8 mouse cellular contexts compared by ENCODE assay signal in the genomic region with DNA sequence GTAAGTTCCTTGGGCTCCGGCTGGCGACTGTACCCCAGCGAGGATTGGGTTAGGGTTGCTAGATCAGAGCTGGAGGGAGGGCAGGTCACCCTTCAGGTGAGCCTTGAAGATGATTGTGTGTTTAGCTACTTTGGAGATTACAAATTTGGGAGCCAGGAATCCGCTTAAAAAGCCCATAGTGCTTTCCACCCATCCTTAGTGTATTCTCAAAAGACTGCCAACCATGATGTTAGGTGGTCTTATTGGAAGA. TPM values are rescaled to one million over a fixed set of nuclear protein-coding genes. Genes with fewer than 3 reads are reported as not detected.
DNase-seq lines count a peak whose midpoint lies in the region; ATAC-seq and TF ChIP-seq lines count a peak whose summit lies in the region.

No protein-coding gene starts in this region.

- TF ChIP-seq CTCF in kidney, postnatal 0 days (IDR thresholded peaks at IDR 0.05; ENCODE audit: low read depth), result no peak
- TF ChIP-seq CTCF in hindbrain, postnatal 0 days (IDR thresholded peaks at IDR 0.05; ENCODE audit: low read depth), result no peak

- H3K36me3 ChIP-seq in kidney, postnatal 0 days (ENCODE audit: insufficient read depth, low read length), result peaks cover 17% of the 10 kb centered on the region
- H3K36me3 ChIP-seq in embryonic facial prominence, embryonic 11.5 days (replicated peaks; ENCODE audit: control insufficient read depth, insufficient read depth, low read depth, low read length), result peaks cover 10% of the 10 kb centered on the region
- peaks cover 13% of the 10 kb centered on the region for H3K36me3 ChIP-seq in hindbrain, postnatal 0 days (ENCODE audit: insufficient read depth, low read length)
- H3K36me3 ChIP-seq in myocyte (ENCODE audit: control insufficient read depth, insufficient read depth), result peaks cover 5% of the 10 kb centered on the region

- ATAC-seq in kidney, postnatal 0 days (replicated peaks; ENCODE audit: low FRiP score, low read depth), result no peak
- no peak for ATAC-seq in embryonic facial prominence, embryonic 11.5 days (replicated peaks; ENCODE audit: insufficient number of reproducible peaks, low FRiP score, low TSS enrichment, low read depth)
- no peak for ATAC-seq in hindbrain, postnatal 0 days
- ATAC-seq in CD4-positive, CD25-positive, alpha-beta regulatory T cell, adult 4 months, result no peak

- H3K4me2 ChIP-seq in kidney, postnatal 0 days (ENCODE audit: low read length), result peak overlapping the region; percentile 87
- H3K4me2 ChIP-seq in embryonic facial prominence, embryonic 11.5 days (ENCODE audit: low read depth, low read length), result peak overlapping the region; percentile 57
- peak overlapping the region; percentile 92 for H3K4me2 ChIP-seq in hindbrain, postnatal 0 days (ENCODE audit: low read depth, low read length)
- peak overlapping the region; percentile 72 for H3K4me2 ChIP-seq in myocyte (ENCODE audit: low read depth)

- H3K27ac ChIP-seq in kidney, postnatal 0 days, result peak overlapping the region; percentile 97
- H3K27ac ChIP-seq in embryonic facial prominence, embryonic 11.5 days (replicated peaks; ENCODE audit: low read depth, low read length), result peak overlapping the region; percentile 91
- peak overlapping the region; percentile 96 for H3K27ac ChIP-seq in hindbrain, postnatal 0 days

- H3K9me3 ChIP-seq in kidney, postnatal 0 days (replicated peaks; ENCODE audit: low read length), result no peaks in the 10 kb centered on the region
- H3K9me3 ChIP-seq in embryonic facial prominence, embryonic 11.5 days (replicated peaks; ENCODE audit: control insufficient read depth, low read length), result no peaks in the 10 kb centered on the region
- no peaks in the 10 kb centered on the region for H3K9me3 ChIP-seq in hindbrain, postnatal 0 days (ENCODE audit: low read length)

- no peaks in the 10 kb centered on the region for H3K27me3 ChIP-seq in kidney, postnatal 0 days (ENCODE audit: insufficient read depth, low read length)
- no peaks in the 10 kb centered on the region for H3K27me3 ChIP-seq in embryonic facial prominence, embryonic 11.5 days (ENCODE audit: control insufficient read depth, insufficient read depth, low read length)
- no peaks in the 10 kb centered on the region for H3K27me3 ChIP-seq in hindbrain, postnatal 0 days (ENCODE audit: insufficient read depth, low read length)
- H3K27me3 ChIP-seq in myocyte (ENCODE audit: control insufficient read depth, insufficient read depth, insufficient read length), result no peaks in the 10 kb centered on the region

- H3K4me3 ChIP-seq in kidney, postnatal 0 days (replicated peaks; ENCODE audit: low read depth, low read length), result peak overlapping the region; percentile 89
- H3K4me3 ChIP-seq in embryonic facial prominence, embryonic 11.5 days (ENCODE audit: low read depth, low read length), result peak overlapping the region; percentile 93
- H3K4me3 ChIP-seq in hindbrain, postnatal 0 days (ENCODE audit: low read length), result peak overlapping the region; percentile 78
- peak overlapping the region; percentile 81 for H3K4me3 ChIP-seq in myocyte

- 1% methylated on average over 4 of the region's 4 CpGs for WGBS in kidney, postnatal 0 days
- 0% methylated on average over 4 of the region's 4 CpGs for WGBS in embryonic facial prominence, embryonic 11.5 days
- 2% methylated on average over 4 of the region's 4 CpGs for WGBS in hindbrain, postnatal 0 days

- DNase-seq in kidney, postnatal 0 days (ENCODE audit: low spot score), result no peak
- DNase-seq in kidney, adult 18-20 months, result no peak
- DNase-seq in embryonic facial prominence, embryonic 11.5 days (ENCODE audit: low spot score), result no peak
- no peak for DNase-seq in hindbrain, postnatal 0 days (ENCODE audit: low spot score)
- DNase-seq in adrenal gland, postnatal 10 days, result no peak
- no peak for DNase-seq in testis, postnatal 14 days (ENCODE audit: low spot score)

- H3ac ChIP-seq in myocyte (ENCODE audit: control insufficient read depth, insufficient read length), result peak overlapping the region; percentile 56

- 0 out of 2 replicates have a peak, but pooled peaks cover 3% of the 10 kb centered on the region for H3K4me1 ChIP-seq in kidney, postnatal 0 days (replicated peaks; ENCODE audit: insufficient read depth, low read length)
- H3K4me1 ChIP-seq in embryonic facial prominence, embryonic 11.5 days (ENCODE audit: control insufficient read depth, insufficient read depth, low read length), result no peaks in the 10 kb centered on the region
- peaks cover 7% of the 10 kb centered on the region; the same call in 1 of the 2 replicates for H3K4me1 ChIP-seq in hindbrain, postnatal 0 days (ENCODE audit: insufficient read depth, low read length)

- peak overlapping the region; percentile 97 for H3K9ac ChIP-seq in kidney, postnatal 0 days (ENCODE audit: low read depth, low read length)
- H3K9ac ChIP-seq in embryonic facial prominence, embryonic 11.5 days (replicated peaks; ENCODE audit: low read length), result peak overlapping the region; percentile 93
- peak overlapping the region; percentile 87 for H3K9ac ChIP-seq in hindbrain, postnatal 0 days (replicated peaks; ENCODE audit: low read length)

- peaks cover 15% of the 10 kb centered on the region for H3K79me2 ChIP-seq in myocyte (ENCODE audit: control insufficient read depth, insufficient read depth)

- no peak for TF ChIP-seq POLR2A in myocyte (IDR thresholded peaks at IDR 0.05; ENCODE audit: insufficient read length, low read depth)

TF ChIP-seq in myocyte, 11 proteins besides CTCF, POLR2A, EP300 and RAD21 (continues in another document):
- no peak for TF ChIP-seq USF1 (IDR thresholded peaks at IDR 0.05; ENCODE audit: low read depth)
- no peak for TF ChIP-seq POLR2AphosphoS2 (IDR thresholded peaks at IDR 0.05; ENCODE audit: insufficient read length, low read depth)
- TF ChIP-seq REST (IDR thresholded peaks at IDR 0.05; ENCODE audit: insufficient read depth, insufficient read length), result no peak
- no peak for TF ChIP-seq TCF12 (IDR thresholded peaks at IDR 0.05; ENCODE audit: insufficient read depth, poor library complexity, severe bottlenecking)
- TF ChIP-seq E2F4 (IDR thresholded peaks at IDR 0.05; ENCODE audit: insufficient read depth), result no peak
- TF ChIP-seq TCF3 (IDR thresholded peaks at IDR 0.05; ENCODE audit: insufficient read length, low read depth), result no peak
- TF ChIP-seq SRF (IDR thresholded peaks at IDR 0.05; ENCODE audit: control insufficient read depth, insufficient read length, low read depth), result no peak
- no peak for TF ChIP-seq CEBPB (IDR thresholded peaks at IDR 0.05; ENCODE audit: insufficient read depth, poor library complexity, severe bottlenecking)
- TF ChIP-seq MAX (IDR thresholded peaks at IDR 0.05; ENCODE audit: low read depth), result no peak
- TF ChIP-seq MYOD1 (IDR thresholded peaks at IDR 0.05; ENCODE audit: control insufficient read depth in 1 of 3, insufficient read length in 2 of 3, low read depth in 2 of 3), result no peak

RNA-seq across cellular contexts. Expression of gene Rpl29, which starts 0.7 kb away (rescaled TPM):
- polyA plus RNA-seq in kidney, postnatal 0 days (2015; fragmentation: Nextera tagmentation; extraction: Ambion mirVana), result 1,104 and 1,207 TPM in 2 replicates
- polyA plus RNA-seq in embryonic facial prominence, embryonic 11.5 days (2014; fragmentation: Nextera tagmentation; extraction: Ambion mirVana), result 1,035 and 1,040 TPM in 2 replicates
- total RNA-seq in hindbrain, postnatal 0 days (2014; rRNA removed), result 691 and 792 TPM in 2 replicates
- polyA plus RNA-seq in hindbrain, postnatal 0 days (2015; fragmentation: Nextera tagmentation; extraction: Ambion mirVana), result 689 and 691 TPM in 2 replicates
- 45.1 TPM for polyA plus RNA-seq in myocyte (2012; fragmentation: generic; extraction: Trizol)
- total RNA-seq in adrenal gland, postnatal 10 days (2021), result 100 to 1,000 TPM; 485 to 490 TPM
- 1,000 to 10,000 TPM; 1,164 to 1,338 TPM for polyA plus RNA-seq in CD4-positive, CD25-positive, alpha-beta regulatory T cell, adult 4 months (2017; shearing (Covaris generic))

RNA-seq across cellular contexts. Expression of gene Acy1, which starts 8.2 kb away (rescaled TPM):
- 62.9 and 67.0 TPM in 2 replicates for polyA plus RNA-seq in kidney, postnatal 0 days (2015; fragmentation: Nextera tagmentation; extraction: Ambion mirVana)
- polyA plus RNA-seq in embryonic facial prominence, embryonic 11.5 days (2014; fragmentation: Nextera tagmentation; extraction: Ambion mirVana), result 36.9 and 41.2 TPM in 2 replicates
- total RNA-seq in hindbrain, postnatal 0 days (2014; rRNA removed), result 19.3 and 28.0 TPM in 2 replicates
- 22.2 and 23.0 TPM in 2 replicates for polyA plus RNA-seq in hindbrain, postnatal 0 days (2015; fragmentation: Nextera tagmentation; extraction: Ambion mirVana)
- 18.1 TPM for polyA plus RNA-seq in myocyte (2012; fragmentation: generic; extraction: Trizol)
- total RNA-seq in adrenal gland, postnatal 10 days (2021), result 10 to 100 TPM; 21.3 to 23.1 TPM
- 10 to 100 TPM; 11.6 to 12.2 TPM for polyA plus RNA-seq in CD4-positive, CD25-positive, alpha-beta regulatory T cell, adult 4 months (2017; shearing (Covaris generic))

RNA-seq across cellular contexts. Expression of gene Abhd14b, which starts 17.3 kb away (rescaled TPM):
- 72.8 and 75.2 TPM in 2 replicates for polyA plus RNA-seq in kidney, postnatal 0 days (2015; fragmentation: Nextera tagmentation; extraction: Ambion mirVana)
- 4.9 and 8.8 TPM in 2 replicates for polyA plus RNA-seq in embryonic facial prominence, embryonic 11.5 days (2014; fragmentation: Nextera tagmentation; extraction: Ambion mirVana)
- 20.6 and 26.8 TPM in 2 replicates for total RNA-seq in hindbrain, postnatal 0 days (2014; rRNA removed)
- 12.4 and 16.8 TPM in 2 replicates for polyA plus RNA-seq in hindbrain, postnatal 0 days (2015; fragmentation: Nextera tagmentation; extraction: Ambion mirVana)
- polyA plus RNA-seq in myocyte (2012; fragmentation: generic; extraction: Trizol), result 4.2 TPM
- total RNA-seq in adrenal gland, postnatal 10 days (2021), result 10 to 100 TPM; 30.7 to 32.6 TPM
- 10 to 100 TPM; 19.4 to 21.2 TPM for polyA plus RNA-seq in CD4-positive, CD25-positive, alpha-beta regulatory T cell, adult 4 months (2017; shearing (Covaris generic))

RNA-seq across cellular contexts. Expression of gene Abhd14a, which starts 17.5 kb away (rescaled TPM):
- polyA plus RNA-seq in kidney, postnatal 0 days (2015; fragmentation: Nextera tagmentation; extraction: Ambion mirVana), result 57.0 and 60.8 TPM in 2 replicates
- polyA plus RNA-seq in embryonic facial prominence, embryonic 11.5 days (2014; fragmentation: Nextera tagmentation; extraction: Ambion mirVana), result 41.9 and 43.5 TPM in 2 replicates
- total RNA-seq in hindbrain, postnatal 0 days (2014; rRNA removed), result 59.6 and 62.1 TPM in 2 replicates
- 66.8 and 69.2 TPM in 2 replicates for polyA plus RNA-seq in hindbrain, postnatal 0 days (2015; fragmentation: Nextera tagmentation; extraction: Ambion mirVana)
- polyA plus RNA-seq in myocyte (2012; fragmentation: generic; extraction: Trizol), result 19.2 TPM
- 10 to 100 TPM; 20.6 to 24.6 TPM for total RNA-seq in adrenal gland, postnatal 10 days (2021)
- 10 to 100 TPM; 10.5 to 24.2 TPM for polyA plus RNA-seq in CD4-positive, CD25-positive, alpha-beta regulatory T cell, adult 4 months (2017; shearing (Covaris generic))

RNA-seq across cellular contexts. Expression of gene Pcbp4, which starts 23.2 kb away (rescaled TPM):
- 78.6 and 79.7 TPM in 2 replicates for polyA plus RNA-seq in kidney, postnatal 0 days (2015; fragmentation: Nextera tagmentation; extraction: Ambion mirVana)
- 165 and 189 TPM in 2 replicates for polyA plus RNA-seq in embryonic facial prominence, embryonic 11.5 days (2014; fragmentation: Nextera tagmentation; extraction: Ambion mirVana)
- total RNA-seq in hindbrain, postnatal 0 days (2014; rRNA removed), result 623 and 719 TPM in 2 replicates
- 214 and 228 TPM in 2 replicates for polyA plus RNA-seq in hindbrain, postnatal 0 days (2015; fragmentation: Nextera tagmentation; extraction: Ambion mirVana)
- polyA plus RNA-seq in myocyte (2012; fragmentation: generic; extraction: Trizol), result 274 TPM
- total RNA-seq in adrenal gland, postnatal 10 days (2021), result 10 to 100 TPM; 28.6 to 42.5 TPM
- 1 to 10 TPM; 2.9 to 3.1 TPM for polyA plus RNA-seq in CD4-positive, CD25-positive, alpha-beta regulatory T cell, adult 4 months (2017; shearing (Covaris generic))

Comparison
In these comparisons a context has a peak if more than half of its experiments do, and no peak if none do; other contexts are left out.
1. RNA of gene Rpl29, which starts 0.7 kb away (polyA plus RNA-seq): 1,164 to 1,338 TPM in CD4-positive, CD25-positive, alpha-beta regulatory T cell, adult 4 months, 1,104 to 1,207 TPM in kidney, postnatal 0 days, 1,035 to 1,040 TPM in embryonic facial prominence, embryonic 11.5 days and 689 to 691 TPM in hindbrain, postnatal 0 days; 45.1 TPM in myocyte (single experiment); every median in the first group is over 10 times any median in the second.
2. Peak in every context shown above with its lines, with median percentiles within 50 percentile points of each other: H3K27ac ChIP-seq, H3K4me2 ChIP-seq, H3K4me3 ChIP-seq and H3K9ac ChIP-seq.